In genomic region chr10:45066931-45067308, GRCm38 (mm10) we compare ENCODE assay signal across 8 mouse cellular contexts. TPM values are rescaled to one million over a fixed set of nuclear protein-coding genes. Genes with fewer than 3 reads are reported as not detected.
DNase-seq lines count a peak whose midpoint lies in the region; ATAC-seq lines count a peak whose summit lies in the region.

Gene Prep (plus strand): TSS chr10:45067203.

- H3K4me3 ChIP-seq in hindbrain, embryonic 12.5 days, result peak within 1 kb of the TSS; percentile 94

- no peaks in the 10 kb centered on the region for H3K27me3 ChIP-seq in hindbrain, embryonic 12.5 days

- no peaks in the 10 kb centered on the region for H3K9me3 ChIP-seq in hindbrain, embryonic 12.5 days (replicated peaks)

- peak; percentile 93 for ATAC-seq in hindbrain, embryonic 12.5 days (ENCODE audit: low FRiP score)

- peak within 1 kb of the TSS; percentile 84 for H3K27ac ChIP-seq in hindbrain, embryonic 12.5 days

- H3K9ac ChIP-seq in hindbrain, embryonic 12.5 days, result peak within 1 kb of the TSS; percentile 96

- peaks cover 32% of the 10 kb centered on the region for H3K4me1 ChIP-seq in hindbrain, embryonic 12.5 days

- peak; percentile 75 for DNase-seq in R1 (ENCODE audit: low read depth, low spot score)
- DNase-seq in cerebellum, postnatal 10 days, result peak; percentile 93 to 97
- DNase-seq in frontal cortex, postnatal 10 days (ENCODE audit: low spot score in 2 of 2), result peak; percentile 84 to 88
- DNase-seq in layer of hippocampus, postnatal 36 days, result peak; percentile 90 to 92
- peak; percentile 95 for DNase-seq in lung, postnatal 25 days (ENCODE audit: low spot score)
- peak; percentile 73 for DNase-seq in retina, adult 2 months (ENCODE audit: low read depth, low spot score)
- DNase-seq in thymus, postnatal 25 days, result peak; percentile 90

- no peaks in the 10 kb centered on the region for H3K36me3 ChIP-seq in hindbrain, embryonic 12.5 days

- under 1% methylated on average over 34 of the region's 57 CpGs for WGBS in hindbrain, embryonic 12.5 days

- H3K4me2 ChIP-seq in hindbrain, embryonic 12.5 days (replicated peaks), result peak within 1 kb of the TSS; percentile 60

RNA-seq across cellular contexts. Expression of gene Prep, which starts in this region (rescaled TPM):
- 29.0 and 29.5 TPM in 2 replicates for polyA plus RNA-seq in hindbrain, embryonic 12.5 days (2016; fragmentation: Nextera tagmentation; extraction: Ambion mirVana)
- total RNA-seq in layer of hippocampus, postnatal 36 days (2021), result 1 to 10 TPM; 8.8 to 9.3 TPM

Comparison
In these comparisons a context has a peak if more than half of its experiments do, and no peak if none do; other contexts are left out.
1. Peak in every context shown above with its lines: DNase-seq, ATAC-seq, H3K4me3 ChIP-seq and H3K27ac ChIP-seq.